Mouse (Mus musculus) adrenal gland, adult 8-10 months (tissue): ENCODE measurements at regions not wholly inside any gene's neighbourhood (a gene's known extent, or its start where the extent isn't known, plus 50 kb on each side); places are given as distances from the start of the nearest gene placed in this dataset.
A peak's percentile ranks its signal among the peaks of the same experiment; 100 is the strongest.

Experiments used
- DNase-seq: peaks from one replicate; pipeline ENCODE4 v3.0.0; 2022

- DNase-seq: no peak
Observed at GRCm38 (mm10) chr8:46898697-46899445, 87.8 kb upstream of the Enpp6 start.

GRCm38 (mm10) chr8:46900826-46901225 lies 85.9 kb upstream of the Enpp6 start:
- DNase-seq: no peak

GRCm38 (mm10) chr8:46904731-46905130 lies 82.0 kb upstream of the Enpp6 start:
- DNase-seq: no peak

GRCm38 (mm10) chr8:46907390-46907789 lies 79.3 kb upstream of the Enpp6 start:
- no peak for DNase-seq

GRCm38 (mm10) chr8:46908186-46908585 lies 78.5 kb upstream of the Enpp6 start:
- DNase-seq: no peak

- no peak for DNase-seq
Observed at GRCm38 (mm10) chr8:46913956-46914355, 72.7 kb upstream of the Enpp6 start.

GRCm38 (mm10) chr8:46920071-46920470 lies 66.6 kb upstream of the Enpp6 start:
- DNase-seq: no peak

- DNase-seq: no peak
Observed at GRCm38 (mm10) chr8:46921075-46921474, 65.6 kb upstream of the Enpp6 start.

- DNase-seq: no peak
Observed at GRCm38 (mm10) chr8:46921585-46921984, 65.1 kb upstream of the Enpp6 start.

- DNase-seq: no peak
Observed at GRCm38 (mm10) chr8:46924787-46925548, 61.7 kb upstream of the Enpp6 start.

- DNase-seq: no peak
Observed at GRCm38 (mm10) chr8:46928718-46929117, 58.0 kb upstream of the Enpp6 start.

GRCm38 (mm10) chr8:46929678-46930077 lies 57.0 kb upstream of the Enpp6 start:
- DNase-seq: no peak

- no peak for DNase-seq
Observed at GRCm38 (mm10) chr8:46931267-46931666, 55.4 kb upstream of the Enpp6 start.

- DNase-seq: no peak
Observed at GRCm38 (mm10) chr8:46933256-46933655, 53.4 kb upstream of the Enpp6 start.

GRCm38 (mm10) chr8:46934254-46934653 lies 52.4 kb upstream of the Enpp6 start:
- DNase-seq: no peak

GRCm38 (mm10) chr8:46934898-46935297 lies 51.8 kb upstream of the Enpp6 start:
- peak; percentile 43 for DNase-seq

- no peak for DNase-seq
Observed at GRCm38 (mm10) chr8:46936039-46936438, 50.6 kb upstream of the Enpp6 start.
